In genomic region chr13:104610210-104611111, GRCm38 (mm10) we compare ENCODE assay signal across 8 mouse cellular contexts.
DNase-seq lines count a peak whose midpoint lies in the region; ATAC-seq and TF ChIP-seq lines count a peak whose summit lies in the region.

No protein-coding gene starts in this region.

- H3K9ac ChIP-seq in stomach, postnatal 0 days (ENCODE audit: low read length): no peak overlapping the region

- no peaks in the 10 kb centered on the region for H3K36me3 ChIP-seq in stomach, postnatal 0 days (ENCODE audit: control insufficient read depth, insufficient read depth, low read length)

- intact Hi-C loops in heart, postnatal 25 days (cut with DNase I): no loop called here

- H3K9me3 ChIP-seq in stomach, postnatal 0 days (ENCODE audit: control insufficient read depth, low read length): no peaks in the 10 kb centered on the region

- no peak for TF ChIP-seq EP300 in stomach, postnatal 0 days (optimal IDR thresholded peaks at IDR 0.05)

- H3K4me3 ChIP-seq in lung, adult 2 months (replicated peaks; ENCODE audit: extremely low read depth, low read depth, low read length): peak overlapping the region; percentile 47
- no peak overlapping the region for H3K4me3 ChIP-seq in stomach, postnatal 0 days (ENCODE audit: low read depth, low read length)

- TF ChIP-seq POLR2A in lung, adult 2 months (IDR thresholded peaks at IDR 0.05; ENCODE audit: borderline replicate concordance, extremely low read depth, low read depth, low read length): peak; percentile 53; the same call in 1 of the 2 replicates

- no peaks in the 10 kb centered on the region for H3K27me3 ChIP-seq in stomach, postnatal 0 days (ENCODE audit: control insufficient read depth, insufficient read depth, low read length)

- peak; percentile 47; the same call in 1 of the 2 replicates for ATAC-seq in stomach, postnatal 0 days (ENCODE audit: low FRiP score, low TSS enrichment)

- TF ChIP-seq CTCF in lung, adult 2 months (IDR thresholded peaks at IDR 0.05; ENCODE audit: insufficient read depth, low read length): no peak
- TF ChIP-seq CTCF in stomach, postnatal 0 days (IDR thresholded peaks at IDR 0.05; ENCODE audit: low read depth): no peak

- 41% methylated on average over 22 of the region's 22 CpGs for WGBS in lung, adult 2 months
- WGBS in stomach, postnatal 0 days: 74% methylated on average over 22 of the region's 22 CpGs

- no peak overlapping the region for H3K4me2 ChIP-seq in stomach, postnatal 0 days (replicated peaks; ENCODE audit: low read depth)

- H3K27ac ChIP-seq in stomach, postnatal 0 days (replicated peaks): no peak overlapping the region; the same call in 1 of the 2 replicates

- peak; percentile 25 for DNase-seq in 3T3-L1 (ENCODE audit: low read depth, low spot score)
- DNase-seq in NIH3T3 (ENCODE audit: low read depth): peak; percentile 54
- DNase-seq in heart, postnatal 25 days (ENCODE audit: low spot score): peak; percentile 22
- peak; percentile 28 for DNase-seq in lung, adult 2 months
- DNase-seq in stomach, postnatal 0 days (ENCODE audit: low spot score): no peak
- no peak for DNase-seq in right cerebral cortex, postnatal 36 days (ENCODE audit: low spot score in 2 of 2)
- no peak for DNase-seq in cerebellum, adult 9-10 months
- no peak for DNase-seq in gastrocnemius, adult 8-10 months (ENCODE audit: low spot score in 2 of 2)

- H3K4me1 ChIP-seq in lung, adult 2 months (ENCODE audit: control insufficient read depth, insufficient read depth, low read length): no peaks in the 10 kb centered on the region
- H3K4me1 ChIP-seq in stomach, postnatal 0 days (replicated peaks; ENCODE audit: control insufficient read depth, insufficient read depth): no peaks in the 10 kb centered on the region

Comparison
In these comparisons a context has a peak if more than half of its experiments do, and no peak if none do; other contexts are left out.
1. DNase-seq: peak in 3T3-L1 (single experiment), NIH3T3 (single experiment), heart, postnatal 25 days (single experiment) and lung, adult 2 months (single experiment); none in stomach, postnatal 0 days (single experiment), right cerebral cortex, postnatal 36 days (0 of 2), cerebellum, adult 9-10 months (single experiment) and gastrocnemius, adult 8-10 months (0 of 2).